Mouse (Mus musculus): ENCODE measurements at regions not wholly inside any gene's neighbourhood (a gene's known extent, or its start where the extent isn't known, plus 50 kb on each side); places are given as distances from the start of the nearest gene placed in this dataset.
A peak's percentile ranks its signal among the peaks of the same experiment; 100 is the strongest.

- DNase-seq (ENCODE audit: low spot score in 2 of 2), result no peak
Observed at GRCm38 (mm10) chr15:9898211-9898610, 149.5 kb upstream of the Spef2 start.

- DNase-seq (ENCODE audit: low spot score in 2 of 2), result no peak
Observed at GRCm38 (mm10) chr15:9893146-9893545, 144.5 kb upstream of the Spef2 start.

- no peak for DNase-seq (ENCODE audit: low spot score in 2 of 2)
Observed at GRCm38 (mm10) chr15:9892208-9892607, 143.5 kb upstream of the Spef2 start.

GRCm38 (mm10) chr15:9891446-9891845, 142.8 kb upstream of the Spef2 start:
- no peak for DNase-seq (ENCODE audit: low spot score in 2 of 2)

GRCm38 (mm10) chr15:9875776-9876175, 127.1 kb upstream of the Spef2 start:
- DNase-seq (ENCODE audit: low spot score in 2 of 2), result no peak

GRCm38 (mm10) chr15:9870126-9870525, 121.5 kb upstream of the Spef2 start:
- DNase-seq (ENCODE audit: low spot score in 2 of 2), result no peak

GRCm38 (mm10) chr15:9864778-9865177, 116.1 kb upstream of the Spef2 start:
- DNase-seq (ENCODE audit: low spot score in 2 of 2), result no peak

- DNase-seq (ENCODE audit: low spot score in 2 of 2), result no peak
Observed at GRCm38 (mm10) chr15:9861825-9862224, 113.2 kb upstream of the Spef2 start.

- DNase-seq (ENCODE audit: low spot score in 2 of 2), result no peak
Observed at GRCm38 (mm10) chr15:9839681-9840080, 91.0 kb upstream of the Spef2 start.

- peak in 1 of 2 experiments; percentile 2 for DNase-seq (ENCODE audit: low spot score in 2 of 2)
Observed at GRCm38 (mm10) chr15:9835096-9835495, 86.4 kb upstream of the Spef2 start.

GRCm38 (mm10) chr15:9804469-9804868, 55.8 kb upstream of the Spef2 start:
- peak in 1 of 2 experiments; percentile 12 for DNase-seq (ENCODE audit: low spot score in 2 of 2)

All from layer of hippocampus, adult 18-20 months (tissue).